Mouse (Mus musculus): ENCODE results near the gene Rpl22l1. TPM values are rescaled to one million over a fixed set of nuclear protein-coding genes. Genes with fewer than 3 reads are reported as not detected.
A peak's percentile ranks its signal among the peaks of the same experiment; 100 is the strongest.

The Rpl22l1 gene
- polyA plus RNA-seq, 1 experiment from 2014 or later = 192 TPM

- Histone ChIP-seq H3K9ac (peak overlapping the region; percentile 73; the same call in 1 of the 2 replicates), H3K4me2 (peak overlapping the region; percentile 99), H3K36me3 (replicated peaks) (no peaks in the 10 kb centered on the region), H3K27me3 (replicated peaks) (no peaks in the 10 kb centered on the region), H3K27ac (no peak overlapping the region), H3K4me1 (peaks cover 11% of the 10 kb centered on the region), H3K4me3 (peak overlapping the region; percentile 77), H3K9me3 (no peaks in the 10 kb centered on the region)
- 16% methylated on average over 14 of the region's 14 CpGs for WGBS
- ATAC-seq (replicated peaks) = no peak
These were observed 23.4 kb upstream of the Rpl22l1 start for GRCm38 (mm10) chr3:28781848-28782247.

- H3K4me3 ChIP-seq = no peak overlapping the region
- no peaks in the 10 kb centered on the region for H3K27me3 ChIP-seq (replicated peaks)
- H3K36me3 ChIP-seq (replicated peaks) = no peaks in the 10 kb centered on the region
- H3K9ac ChIP-seq = no peak overlapping the region
- H3K27ac ChIP-seq = no peak overlapping the region
- H3K4me1 ChIP-seq = peaks cover 11% of the 10 kb centered on the region
- no peak overlapping the region for H3K4me2 ChIP-seq
- no peak for ATAC-seq (replicated peaks)
- WGBS = 62% methylated on average over 2 of the region's 2 CpGs
- no peaks in the 10 kb centered on the region for H3K9me3 ChIP-seq
These were observed 21.1 kb upstream of the Rpl22l1 start for GRCm38 (mm10) chr3:28784176-28784575.

- H3K4me3 ChIP-seq = no peak overlapping the region
- H3K4me1 ChIP-seq = no peaks in the 10 kb centered on the region
- H3K9me3 ChIP-seq = no peaks in the 10 kb centered on the region
- H3K9ac ChIP-seq = no peak overlapping the region
- H3K4me2 ChIP-seq = no peak overlapping the region
- 95% methylated on average over 7 of the region's 7 CpGs for WGBS
- no peak overlapping the region for H3K27ac ChIP-seq
- H3K36me3 ChIP-seq (replicated peaks) = no peaks in the 10 kb centered on the region
- ATAC-seq (replicated peaks) = no peak
- no peaks in the 10 kb centered on the region for H3K27me3 ChIP-seq (replicated peaks)
These were observed 10.4 kb upstream of the Rpl22l1 start for GRCm38 (mm10) chr3:28794835-28795234.

- WGBS = 94% methylated on average over 4 of the region's 4 CpGs
- no peak overlapping the region for H3K4me2 ChIP-seq
- no peak overlapping the region for H3K27ac ChIP-seq
These were observed 2.9 kb downstream of the Rpl22l1 start for GRCm38 (mm10) chr3:28808039-28808643.

GRCm38 (mm10) chr3:28811441-28811840, 6.2 kb downstream of the Rpl22l1 start:
- no peak overlapping the region for H3K27ac ChIP-seq
- peaks cover 4% of the 10 kb centered on the region for H3K4me1 ChIP-seq
- H3K27me3 ChIP-seq (replicated peaks) = no peaks in the 10 kb centered on the region
- no peak overlapping the region for H3K9ac ChIP-seq
- no peak overlapping the region for H3K4me3 ChIP-seq
- ATAC-seq (replicated peaks) = no peak
- H3K9me3 ChIP-seq = no peaks in the 10 kb centered on the region
- 74% methylated on average over 4 of the region's 4 CpGs for WGBS
- H3K4me2 ChIP-seq = no peak overlapping the region
- H3K36me3 ChIP-seq (replicated peaks) = peaks cover 6% of the 10 kb centered on the region; the same call in 1 of the 2 replicates

More at GRCm38 (mm10) chr3:28808039-28808643, 2.9 kb downstream of the Rpl22l1 start:
- Histone ChIP-seq H3K36me3 (replicated peaks) (peaks cover 6% of the 10 kb centered on the region; the same call in 1 of the 2 replicates), H3K9me3 (no peaks in the 10 kb centered on the region), H3K27me3 (replicated peaks) (no peaks in the 10 kb centered on the region), H3K4me1 (peaks cover 14% of the 10 kb centered on the region), H3K4me3 (no peak overlapping the region), H3K9ac (no peak overlapping the region)
- no peak for ATAC-seq (replicated peaks)

GRCm38 (mm10) chr3:28814361-28814760, 9.1 kb downstream of the Rpl22l1 start:
- no peaks in the 10 kb centered on the region for H3K4me1 ChIP-seq
- no peak overlapping the region for H3K9ac ChIP-seq
- H3K9me3 ChIP-seq = no peaks in the 10 kb centered on the region
- peak; percentile 50; the same call in 1 of the 2 replicates for ATAC-seq (replicated peaks)
- WGBS = 8% methylated on average over 4 of the region's 4 CpGs
- H3K4me3 ChIP-seq = no peak overlapping the region
- H3K27me3 ChIP-seq (replicated peaks) = no peaks in the 10 kb centered on the region
- no peak overlapping the region for H3K27ac ChIP-seq
- peak overlapping the region; percentile 29; the same call in 1 of the 2 replicates for H3K4me2 ChIP-seq
- no peaks in the 10 kb centered on the region for H3K36me3 ChIP-seq (replicated peaks)

- Histone ChIP-seq H3K4me3 (no peak overlapping the region), H3K36me3 (replicated peaks) (no peaks in the 10 kb centered on the region), H3K4me2 (no peak overlapping the region), H3K27me3 (replicated peaks) (no peaks in the 10 kb centered on the region), H3K4me1 (no peaks in the 10 kb centered on the region), H3K9ac (no peak overlapping the region), H3K27ac (no peak overlapping the region), H3K9me3 (no peaks in the 10 kb centered on the region)
- WGBS = 79% methylated on average over 4 of the region's 4 CpGs
- no peak for ATAC-seq (replicated peaks)
These were observed 10.8 kb downstream of the Rpl22l1 start for GRCm38 (mm10) chr3:28816010-28816540.

GRCm38 (mm10) chr3:28826272-28826671, 21.0 kb downstream of the Rpl22l1 start:
- Histone ChIP-seq H3K36me3 (replicated peaks) (no peaks in the 10 kb centered on the region), H3K9ac (no peak overlapping the region), H3K9me3 (no peaks in the 10 kb centered on the region), H3K27me3 (replicated peaks) (no peaks in the 10 kb centered on the region), H3K27ac (no peak overlapping the region), H3K4me2 (no peak overlapping the region), H3K4me3 (no peak overlapping the region), H3K4me1 (no peaks in the 10 kb centered on the region)
- ATAC-seq (replicated peaks) = no peak
- 93% methylated on average over 1 of the region's 1 CpGs for WGBS

GRCm38 (mm10) chr3:28827605-28828004, 22.4 kb downstream of the Rpl22l1 start:
- Histone ChIP-seq H3K4me1 (no peaks in the 10 kb centered on the region), H3K27ac (no peak overlapping the region), H3K9me3 (no peaks in the 10 kb centered on the region), H3K4me3 (no peak overlapping the region), H3K36me3 (replicated peaks) (no peaks in the 10 kb centered on the region), H3K27me3 (replicated peaks) (no peaks in the 10 kb centered on the region), H3K9ac (no peak overlapping the region), H3K4me2 (no peak overlapping the region)
- 90% methylated on average over 2 of the region's 2 CpGs for WGBS
- ATAC-seq (replicated peaks) = no peak

- ATAC-seq (replicated peaks) = no peak
- H3K27me3 ChIP-seq (replicated peaks) = no peaks in the 10 kb centered on the region
- H3K27ac ChIP-seq = no peak overlapping the region
- no peaks in the 10 kb centered on the region for H3K36me3 ChIP-seq (replicated peaks)
- H3K4me2 ChIP-seq = no peak overlapping the region
- no peaks in the 10 kb centered on the region for H3K4me1 ChIP-seq
- WGBS = 93% methylated on average over 2 of the region's 2 CpGs
- no peak overlapping the region for H3K4me3 ChIP-seq
- no peaks in the 10 kb centered on the region for H3K9me3 ChIP-seq
- H3K9ac ChIP-seq = no peak overlapping the region
These were observed 24.2 kb downstream of the Rpl22l1 start for GRCm38 (mm10) chr3:28829454-28829853.

GRCm38 (mm10) chr3:28836796-28837371, 31.6 kb downstream of the Rpl22l1 start:
- Histone ChIP-seq H3K27me3 (replicated peaks) (no peaks in the 10 kb centered on the region), H3K36me3 (replicated peaks) (no peaks in the 10 kb centered on the region), H3K9me3 (no peaks in the 10 kb centered on the region), H3K4me2 (no peak overlapping the region), H3K4me3 (no peak overlapping the region), H3K27ac (no peak overlapping the region), H3K4me1 (no peaks in the 10 kb centered on the region), H3K9ac (no peak overlapping the region)
- WGBS = 84% methylated on average over 2 of the region's 2 CpGs
- no peak for ATAC-seq (replicated peaks)

GRCm38 (mm10) chr3:28841886-28842649, 36.8 kb downstream of the Rpl22l1 start:
- ATAC-seq (replicated peaks) = no peak
- Histone ChIP-seq H3K27ac (no peak overlapping the region), H3K9me3 (no peaks in the 10 kb centered on the region), H3K4me1 (no peaks in the 10 kb centered on the region), H3K4me2 (no peak overlapping the region), H3K9ac (no peak overlapping the region), H3K27me3 (replicated peaks) (no peaks in the 10 kb centered on the region), H3K36me3 (replicated peaks) (no peaks in the 10 kb centered on the region), H3K4me3 (no peak overlapping the region)
- 22% methylated on average over 3 of the region's 3 CpGs for WGBS
